Mouse (Mus musculus): ENCODE measurements around the gene Txnip. TPM values are rescaled to one million over a fixed set of nuclear protein-coding genes. Genes with fewer than 3 reads are reported as not detected.
A peak's percentile ranks its signal among the peaks of the same experiment; 100 is the strongest.

Txnip gene
- polyA plus RNA-seq, 1 experiment from 2014 or later: 62.3 TPM

DNA sequence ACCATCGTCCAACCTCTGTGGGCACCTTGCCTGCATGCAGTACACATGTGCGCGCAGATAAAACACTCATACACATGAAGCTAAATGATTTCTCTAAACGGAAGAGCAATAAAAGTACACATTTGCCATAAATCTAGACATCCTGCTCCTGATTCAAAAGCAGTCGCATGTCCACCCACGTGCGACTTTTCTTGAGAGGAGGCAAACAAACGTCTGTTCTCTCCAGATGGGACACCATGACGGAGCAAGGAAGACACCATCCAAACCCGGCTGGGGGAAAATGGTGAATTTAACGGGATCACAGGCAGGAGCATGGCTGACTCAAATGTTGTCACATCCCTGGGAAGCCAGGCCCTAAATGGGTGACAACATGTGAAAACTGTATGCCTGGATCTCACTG lies 14.4 kb upstream of the Txnip start:
- WGBS: 88% methylated on average over 11 of the region's 11 CpGs
- DNase-seq (ENCODE audit: low spot score) (no peak), ATAC-seq (replicated peaks; ENCODE audit: insufficient number of reproducible peaks, low FRiP score, low TSS enrichment, low read depth) (no peak)
- Histone ChIP-seq H3K4me1 (ENCODE audit: control insufficient read depth, insufficient read depth, low read length) (no peaks in the 10 kb centered on the region), H3K4me2 (ENCODE audit: low read depth, low read length) (no peak overlapping the region), H3K4me3 (ENCODE audit: low read depth, low read length) (no peak overlapping the region), H3K9me3 (replicated peaks; ENCODE audit: control insufficient read depth, low read length) (no peaks in the 10 kb centered on the region), H3K36me3 (replicated peaks; ENCODE audit: control insufficient read depth, insufficient read depth, low read depth, low read length) (no peaks in the 10 kb centered on the region), H3K9ac (replicated peaks; ENCODE audit: low read length) (no peak overlapping the region), H3K27me3 (ENCODE audit: control insufficient read depth, insufficient read depth, low read length) (no peaks in the 10 kb centered on the region), H3K27ac (replicated peaks; ENCODE audit: low read depth, low read length) (no peak overlapping the region)

DNA sequence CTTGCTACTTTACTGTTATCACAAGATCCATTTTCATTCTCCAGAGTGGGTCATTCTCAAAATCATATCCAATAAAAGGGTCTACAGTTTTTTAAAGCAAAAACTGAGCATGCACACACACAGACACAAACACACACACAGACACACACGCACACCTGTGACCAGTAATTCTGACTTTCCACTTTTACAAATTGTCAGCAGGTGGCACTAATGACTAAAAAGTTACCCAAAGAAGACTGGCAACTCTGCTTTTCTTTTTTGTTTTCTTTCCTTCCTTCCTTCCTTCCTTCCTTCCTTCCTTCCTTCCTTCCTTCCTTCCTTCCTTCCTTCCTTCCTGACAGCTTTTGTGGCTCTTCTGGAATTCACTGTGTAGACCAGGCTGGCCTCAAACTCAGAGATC lies 12.2 kb upstream of the Txnip start:
- ATAC-seq (replicated peaks; ENCODE audit: insufficient number of reproducible peaks, low FRiP score, low TSS enrichment, low read depth) (no peak), DNase-seq (ENCODE audit: low spot score) (no peak)
- no peak overlapping the region for H3K9ac ChIP-seq (replicated peaks; ENCODE audit: low read length)
- no peak overlapping the region for H3K27ac ChIP-seq (replicated peaks; ENCODE audit: low read depth, low read length)
- no peak overlapping the region for H3K4me3 ChIP-seq (ENCODE audit: low read depth, low read length)
- no peak overlapping the region for H3K4me2 ChIP-seq (ENCODE audit: low read depth, low read length)
- no peaks in the 10 kb centered on the region for H3K4me1 ChIP-seq (ENCODE audit: control insufficient read depth, insufficient read depth, low read length)
- WGBS: 40% methylated on average over 1 of the region's 1 CpGs
- H3K27me3 ChIP-seq (ENCODE audit: control insufficient read depth, insufficient read depth, low read length): no peaks in the 10 kb centered on the region
- H3K9me3 ChIP-seq (replicated peaks; ENCODE audit: control insufficient read depth, low read length): no peaks in the 10 kb centered on the region
- no peaks in the 10 kb centered on the region for H3K36me3 ChIP-seq (replicated peaks; ENCODE audit: control insufficient read depth, insufficient read depth, low read depth, low read length)

DNA sequence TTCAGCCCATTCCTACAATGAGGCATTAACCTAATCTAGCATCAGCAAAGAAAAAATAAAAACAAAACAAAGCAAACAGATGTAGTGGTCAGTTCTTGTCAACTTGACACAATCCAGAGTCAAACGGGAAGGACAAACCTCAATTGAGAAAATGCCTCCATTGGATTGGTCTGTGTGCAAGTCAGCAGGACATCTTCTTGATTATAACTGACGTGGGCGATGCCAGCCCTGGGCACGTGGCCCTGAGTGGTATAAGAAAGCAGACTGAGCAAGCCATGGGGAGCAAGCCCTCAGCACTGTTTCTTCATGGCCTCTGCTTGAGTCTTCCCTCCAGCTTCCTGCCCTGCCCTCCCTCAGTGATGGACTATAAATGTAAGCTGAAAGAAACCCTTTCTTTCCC lies 10.9 kb upstream of the Txnip start:
- Histone ChIP-seq H3K9me3 (replicated peaks; ENCODE audit: control insufficient read depth, low read length) (no peaks in the 10 kb centered on the region), H3K9ac (replicated peaks; ENCODE audit: low read length) (no peak overlapping the region), H3K36me3 (replicated peaks; ENCODE audit: control insufficient read depth, insufficient read depth, low read depth, low read length) (no peaks in the 10 kb centered on the region), H3K4me3 (ENCODE audit: low read depth, low read length) (no peak overlapping the region), H3K4me2 (ENCODE audit: low read depth, low read length) (no peak overlapping the region), H3K27me3 (ENCODE audit: control insufficient read depth, insufficient read depth, low read length) (no peaks in the 10 kb centered on the region), H3K4me1 (ENCODE audit: control insufficient read depth, insufficient read depth, low read length) (no peaks in the 10 kb centered on the region), H3K27ac (replicated peaks; ENCODE audit: low read depth, low read length) (no peak overlapping the region)
- 56% methylated on average over 4 of the region's 4 CpGs for WGBS
- DNase-seq (ENCODE audit: low spot score) (no peak), ATAC-seq (replicated peaks; ENCODE audit: insufficient number of reproducible peaks, low FRiP score, low TSS enrichment, low read depth) (no peak)

DNA sequence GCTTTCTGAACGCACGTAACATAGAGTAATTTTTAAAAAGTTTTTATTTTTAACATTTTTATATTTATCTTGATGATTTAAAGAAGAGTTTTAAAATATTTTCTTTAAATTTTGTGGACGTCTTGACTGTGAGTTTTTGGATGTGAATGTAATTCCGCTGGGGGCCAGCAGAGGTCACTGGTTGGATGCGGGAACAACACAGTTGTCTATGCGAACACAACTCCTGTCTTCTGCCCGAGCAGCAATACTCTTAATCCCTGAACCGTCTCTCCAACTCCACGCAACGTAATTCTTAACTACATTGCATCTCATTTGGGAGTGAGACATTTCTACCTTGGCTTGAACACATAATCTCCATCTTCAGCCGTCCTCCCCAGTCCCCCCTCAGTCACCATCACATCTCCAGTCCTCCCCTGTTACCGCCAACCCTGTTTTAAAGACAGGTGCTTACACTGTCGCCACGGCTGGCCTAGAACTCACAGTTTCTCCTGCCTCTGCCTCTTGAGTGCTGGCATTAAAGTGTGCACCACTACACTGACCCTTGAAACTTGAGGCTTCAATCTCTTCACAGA lies 10.3 kb upstream of the Txnip start:
- H3K4me2 ChIP-seq (ENCODE audit: low read depth, low read length): peak overlapping the region; percentile 23; the same call in 1 of the 2 replicates
- no peak overlapping the region for H3K9ac ChIP-seq (replicated peaks; ENCODE audit: low read length)
- ATAC-seq (replicated peaks; ENCODE audit: insufficient number of reproducible peaks, low FRiP score, low TSS enrichment, low read depth) (no peak), DNase-seq (ENCODE audit: low spot score) (peak; percentile 83)
- H3K27ac ChIP-seq (replicated peaks; ENCODE audit: low read depth, low read length): no peak overlapping the region
- 8% methylated on average over 14 of the region's 14 CpGs for WGBS
- H3K4me1 ChIP-seq (ENCODE audit: control insufficient read depth, insufficient read depth, low read length): no peaks in the 10 kb centered on the region
- no peaks in the 10 kb centered on the region for H3K36me3 ChIP-seq (replicated peaks; ENCODE audit: control insufficient read depth, insufficient read depth, low read depth, low read length)
- no peak overlapping the region for H3K4me3 ChIP-seq (ENCODE audit: low read depth, low read length)
- no peaks in the 10 kb centered on the region for H3K9me3 ChIP-seq (replicated peaks; ENCODE audit: control insufficient read depth, low read length)
- no peaks in the 10 kb centered on the region for H3K27me3 ChIP-seq (ENCODE audit: control insufficient read depth, insufficient read depth, low read length)

DNA sequence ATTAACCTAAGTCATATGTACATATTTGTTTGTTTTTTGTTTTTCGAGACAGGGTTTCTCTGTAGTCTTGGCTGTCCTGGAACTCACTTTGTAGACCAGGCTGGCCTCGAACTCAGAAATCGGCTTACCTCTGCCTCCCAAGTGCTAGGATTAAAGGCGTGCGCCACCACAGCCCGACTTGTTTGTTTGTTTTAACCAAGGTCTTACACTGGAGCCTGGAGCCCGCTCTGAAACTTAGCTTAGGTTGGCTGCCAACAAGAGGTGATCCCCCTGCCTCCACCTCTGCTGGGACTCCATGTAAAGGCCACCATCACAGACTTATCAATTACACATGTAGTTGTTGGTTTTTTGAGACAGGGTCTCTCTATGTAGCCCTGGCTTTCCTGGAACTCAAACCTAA lies 8.9 kb upstream of the Txnip start:
- H3K4me1 ChIP-seq (ENCODE audit: control insufficient read depth, insufficient read depth, low read length): no peaks in the 10 kb centered on the region
- no peak overlapping the region for H3K4me2 ChIP-seq (ENCODE audit: low read depth, low read length)
- no peaks in the 10 kb centered on the region for H3K9me3 ChIP-seq (replicated peaks; ENCODE audit: control insufficient read depth, low read length)
- H3K9ac ChIP-seq (replicated peaks; ENCODE audit: low read length): no peak overlapping the region
- H3K27me3 ChIP-seq (ENCODE audit: control insufficient read depth, insufficient read depth, low read length): no peaks in the 10 kb centered on the region
- H3K36me3 ChIP-seq (replicated peaks; ENCODE audit: control insufficient read depth, insufficient read depth, low read depth, low read length): no peaks in the 10 kb centered on the region
- DNase-seq (ENCODE audit: low spot score) (no peak), ATAC-seq (replicated peaks; ENCODE audit: insufficient number of reproducible peaks, low FRiP score, low TSS enrichment, low read depth) (no peak)
- H3K4me3 ChIP-seq (ENCODE audit: low read depth, low read length): no peak overlapping the region
- H3K27ac ChIP-seq (replicated peaks; ENCODE audit: low read depth, low read length): no peak overlapping the region
- WGBS: 76% methylated on average over 7 of the region's 7 CpGs

DNA sequence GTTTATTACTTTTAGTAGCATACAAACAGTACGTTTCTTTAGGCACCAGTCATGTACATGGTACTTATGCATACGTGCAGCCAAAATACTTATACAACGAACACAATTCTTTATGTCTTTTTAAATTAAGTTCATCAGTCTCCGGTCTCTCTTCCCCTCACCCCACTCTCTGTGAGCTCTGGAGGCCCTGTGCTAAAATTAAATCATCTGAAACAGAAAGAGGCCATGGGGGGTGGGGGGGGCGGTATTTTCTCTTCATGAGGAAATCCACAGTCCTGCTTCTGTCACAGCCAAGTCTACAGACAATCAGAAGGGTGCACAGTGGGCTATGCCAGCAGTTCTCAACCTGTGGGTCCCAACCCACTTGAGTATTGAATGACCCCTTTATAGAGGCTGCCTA lies 8.4 kb upstream of the Txnip start:
- H3K9me3 ChIP-seq (replicated peaks; ENCODE audit: control insufficient read depth, low read length): no peaks in the 10 kb centered on the region
- DNase-seq (ENCODE audit: low spot score) (no peak), ATAC-seq (replicated peaks; ENCODE audit: insufficient number of reproducible peaks, low FRiP score, low TSS enrichment, low read depth) (no peak)
- no peaks in the 10 kb centered on the region for H3K36me3 ChIP-seq (replicated peaks; ENCODE audit: control insufficient read depth, insufficient read depth, low read depth, low read length)
- no peak overlapping the region for H3K9ac ChIP-seq (replicated peaks; ENCODE audit: low read length)
- H3K4me2 ChIP-seq (ENCODE audit: low read depth, low read length): no peak overlapping the region
- WGBS: 88% methylated on average over 5 of the region's 5 CpGs
- H3K4me3 ChIP-seq (ENCODE audit: low read depth, low read length): no peak overlapping the region
- no peak overlapping the region for H3K27ac ChIP-seq (replicated peaks; ENCODE audit: low read depth, low read length)
- H3K4me1 ChIP-seq (ENCODE audit: control insufficient read depth, insufficient read depth, low read length): no peaks in the 10 kb centered on the region
- H3K27me3 ChIP-seq (ENCODE audit: control insufficient read depth, insufficient read depth, low read length): no peaks in the 10 kb centered on the region

DNA sequence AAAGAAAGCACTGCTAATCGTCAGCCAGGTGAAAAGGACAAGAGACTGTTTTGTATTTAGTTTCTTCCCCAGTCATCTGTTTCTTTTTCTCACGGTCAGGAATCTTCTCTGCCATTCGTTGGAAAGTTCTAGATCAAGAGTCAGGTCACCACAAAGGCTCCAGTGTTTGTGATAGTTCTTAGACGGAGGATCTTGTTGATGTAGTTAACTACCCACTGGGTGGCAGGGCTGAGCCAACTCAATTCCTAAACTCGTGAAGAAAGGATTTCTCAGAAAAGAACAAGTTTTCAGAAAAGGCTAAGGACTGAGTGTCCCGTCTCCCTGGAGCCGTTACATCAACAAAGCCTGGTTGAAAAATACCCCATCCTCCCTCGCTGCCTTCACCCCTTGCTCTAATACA lies 6.6 kb upstream of the Txnip start:
- DNase-seq (ENCODE audit: low spot score) (peak; percentile 71), ATAC-seq (replicated peaks; ENCODE audit: insufficient number of reproducible peaks, low FRiP score, low TSS enrichment, low read depth) (no peak)
- H3K4me2 ChIP-seq (ENCODE audit: low read depth, low read length): no peak overlapping the region
- H3K4me3 ChIP-seq (ENCODE audit: low read depth, low read length): no peak overlapping the region
- no peaks in the 10 kb centered on the region for H3K4me1 ChIP-seq (ENCODE audit: control insufficient read depth, insufficient read depth, low read length)
- 15% methylated on average over 8 of the region's 8 CpGs for WGBS
- no peaks in the 10 kb centered on the region for H3K9me3 ChIP-seq (replicated peaks; ENCODE audit: control insufficient read depth, low read length)
- H3K9ac ChIP-seq (replicated peaks; ENCODE audit: low read length): 0 out of 2 replicates have a peak overlapping the region, but pooled peaks have one; percentile 18
- H3K27ac ChIP-seq (replicated peaks; ENCODE audit: low read depth, low read length): no peak overlapping the region
- no peaks in the 10 kb centered on the region for H3K36me3 ChIP-seq (replicated peaks; ENCODE audit: control insufficient read depth, insufficient read depth, low read depth, low read length)
- no peaks in the 10 kb centered on the region for H3K27me3 ChIP-seq (ENCODE audit: control insufficient read depth, insufficient read depth, low read length)

DNA sequence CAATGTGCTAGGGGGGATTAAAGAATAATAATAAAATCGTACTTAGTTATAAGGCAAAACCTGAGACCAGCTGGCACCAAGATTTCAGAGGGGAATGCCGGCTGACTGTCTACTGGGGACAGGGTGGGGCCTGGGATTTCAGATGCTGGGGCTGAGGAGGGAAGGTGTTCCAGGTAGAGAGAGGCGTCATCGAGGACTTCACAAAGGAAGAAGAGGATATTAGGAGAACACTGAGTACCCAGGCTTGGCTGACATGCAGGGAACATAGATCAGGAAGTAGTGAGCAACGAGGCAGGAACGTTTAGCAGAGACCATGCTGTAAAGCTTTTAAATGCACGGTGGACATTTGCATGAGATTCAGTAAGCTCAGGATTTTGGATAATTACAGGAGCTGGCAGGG lies 5.9 kb upstream of the Txnip start:
- 70% methylated on average over 7 of the region's 7 CpGs for WGBS
- ATAC-seq (replicated peaks; ENCODE audit: insufficient number of reproducible peaks, low FRiP score, low TSS enrichment, low read depth): no peak

More for the DNA sequence above, 5.9 kb upstream of the Txnip start:
- no peak overlapping the region for H3K27ac ChIP-seq (replicated peaks; ENCODE audit: low read depth, low read length)
- no peaks in the 10 kb centered on the region for H3K36me3 ChIP-seq (replicated peaks; ENCODE audit: control insufficient read depth, insufficient read depth, low read depth, low read length)
- H3K4me3 ChIP-seq (ENCODE audit: low read depth, low read length): no peak overlapping the region
- no peaks in the 10 kb centered on the region for H3K9me3 ChIP-seq (replicated peaks; ENCODE audit: control insufficient read depth, low read length)
- H3K27me3 ChIP-seq (ENCODE audit: control insufficient read depth, insufficient read depth, low read length): no peaks in the 10 kb centered on the region
- H3K9ac ChIP-seq (replicated peaks; ENCODE audit: low read length): no peak overlapping the region
- H3K4me1 ChIP-seq (ENCODE audit: control insufficient read depth, insufficient read depth, low read length): peaks cover under 1% of the 10 kb centered on the region
- DNase-seq (ENCODE audit: low spot score): no peak
- H3K4me2 ChIP-seq (ENCODE audit: low read depth, low read length): no peak overlapping the region

Data from embryonic facial prominence, embryonic 11.5 days (tissue).